Mouse (Mus musculus) CD4-positive helper T cell, adult 2 months (primary cell): ENCODE results near the gene Sat1.

ENCODE experiments used
- DNase-seq: peaks from one replicate; pipeline ENCODE4 v3.0.0-alpha.2; 2012; ENCODE audit warnings: low read depth, missing footprints, low spot score

Sat1 gene

GRCm38 (mm10) chrX:155166313-155166712 is 49.9 kb downstream of the Sat1 start:
- no peak for DNase-seq

- DNase-seq, result no peak
Measured at GRCm38 (mm10) chrX:155163553-155163952, 52.7 kb downstream of the Sat1 start.
